Mouse (Mus musculus) kidney, postnatal 36 days (tissue): Measurements from ENCODE around the gene Akain1.
A peak's percentile ranks its signal among the peaks of the same experiment; 100 is the strongest.

Source experiments
- DNase-seq, 2 experiments: peaks; one replicate each; pipeline ENCODE4 v3.0.0; 2021 to 2022; ENCODE audit warnings: mixed read lengths in 2 of 2

Gene Akain1

DNA sequence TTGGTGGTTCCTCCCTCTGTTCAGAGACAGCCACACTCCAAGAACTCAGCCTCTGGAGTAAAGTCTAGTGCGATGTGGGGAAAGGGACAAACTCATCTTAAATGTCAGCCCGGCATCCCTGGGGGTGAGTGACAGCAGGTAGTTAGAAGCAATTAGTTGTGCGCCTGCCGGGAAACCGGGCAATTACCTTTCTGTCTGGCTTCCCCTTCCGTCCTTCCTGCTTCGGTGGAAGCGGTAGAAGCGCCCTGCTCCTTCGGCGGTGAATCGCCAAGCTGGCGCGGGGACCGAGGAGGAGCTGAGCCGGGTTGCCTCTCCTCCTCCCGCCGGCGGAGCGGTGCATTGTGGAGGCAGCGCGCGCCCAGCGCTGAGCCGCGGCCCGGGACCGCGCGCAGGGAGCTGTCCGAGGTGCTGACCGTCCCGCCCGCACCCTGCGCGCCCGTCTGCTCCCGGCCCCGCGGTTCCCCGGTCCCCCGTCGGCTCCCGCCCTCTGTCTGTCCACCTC, at the start of gene Akain1:
Akain1 (plus strand) TSS at position 337 of the 502 bp plus-strand sequence.
- DNase-seq, result peak; percentile 66 to 88

DNA sequence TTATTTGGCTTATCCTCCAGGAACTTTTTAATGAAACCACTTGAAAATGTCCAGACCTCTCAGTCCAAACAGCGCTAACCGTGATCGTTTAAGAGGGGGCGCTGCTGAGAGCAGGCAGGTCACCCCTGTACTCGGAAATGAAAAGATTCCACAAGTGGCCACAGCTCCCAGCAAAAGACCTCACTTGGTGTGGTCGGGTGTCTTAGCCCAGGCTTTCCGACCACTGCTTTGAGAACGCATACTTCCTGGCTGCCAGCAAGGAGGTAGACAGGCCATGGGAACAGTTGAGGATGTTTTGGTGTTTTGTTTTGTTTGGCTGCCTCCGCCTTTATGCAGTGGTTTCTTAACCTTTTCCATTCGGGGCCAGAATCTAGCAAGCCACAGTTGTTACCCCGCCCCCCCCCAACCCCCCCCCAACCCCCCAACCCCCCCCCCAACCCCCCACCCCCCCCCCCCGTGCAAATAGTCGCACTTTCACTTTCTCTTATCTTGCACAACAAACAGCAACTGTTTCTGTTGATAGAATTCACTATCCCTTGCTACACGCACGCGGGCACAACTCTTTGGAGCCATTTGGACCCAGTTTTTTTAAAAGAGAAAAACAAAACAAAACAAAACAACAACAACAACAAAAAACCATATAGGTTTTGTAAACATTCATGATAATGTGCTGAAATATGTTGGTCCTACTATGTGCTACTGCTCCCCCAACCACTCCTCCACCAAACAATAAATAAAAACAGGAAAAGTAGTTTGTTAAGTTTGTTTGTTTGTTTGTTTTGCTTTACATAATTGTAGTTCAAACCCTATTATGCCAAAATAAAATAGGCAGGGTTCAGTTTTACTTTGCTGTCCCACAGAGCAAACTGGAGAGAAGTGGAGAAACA, 42.7 kb upstream of the Akain1 start:
- DNase-seq, result peak; percentile 28 to 55

DNA sequence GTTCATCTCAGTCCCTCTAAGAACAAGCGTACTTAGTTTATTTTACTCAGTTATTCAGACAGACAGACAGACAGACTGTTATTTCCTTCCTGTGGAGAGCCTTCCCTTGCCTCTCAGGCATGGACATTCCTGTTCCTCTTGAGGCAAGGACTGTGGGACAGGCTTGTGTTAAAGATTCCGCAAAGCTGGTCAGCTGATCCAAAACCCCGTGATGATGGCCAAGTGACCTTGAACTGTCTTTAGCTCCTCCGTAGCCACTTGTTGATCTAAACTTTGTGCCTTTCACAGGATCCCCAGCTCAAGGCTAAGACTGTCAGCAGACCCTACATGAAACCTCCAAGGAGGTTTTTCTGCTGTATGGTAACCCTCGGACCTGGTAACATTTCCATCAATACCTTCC, 42.0 kb upstream of the Akain1 start:
- no peak for DNase-seq

DNA sequence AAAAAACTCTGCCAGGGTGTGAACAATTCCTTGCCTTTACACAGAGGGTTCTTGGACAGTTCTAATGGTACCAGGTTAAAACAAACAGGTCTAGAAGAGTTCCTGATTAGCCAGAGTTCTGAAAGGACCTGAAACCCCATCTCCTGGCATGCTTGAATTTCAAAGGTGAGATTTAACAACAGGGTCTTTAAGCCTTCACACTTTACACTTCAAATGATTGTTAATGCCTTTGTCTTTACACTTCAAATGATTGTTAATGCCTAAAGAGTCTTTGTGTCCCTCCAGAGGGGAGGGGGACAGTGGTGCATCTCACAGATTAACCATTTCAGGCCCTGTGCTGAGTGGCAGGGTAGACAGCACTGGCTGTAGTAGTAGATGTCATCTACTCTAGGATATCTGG, 41.0 kb upstream of the Akain1 start:
- no peak for DNase-seq

DNA sequence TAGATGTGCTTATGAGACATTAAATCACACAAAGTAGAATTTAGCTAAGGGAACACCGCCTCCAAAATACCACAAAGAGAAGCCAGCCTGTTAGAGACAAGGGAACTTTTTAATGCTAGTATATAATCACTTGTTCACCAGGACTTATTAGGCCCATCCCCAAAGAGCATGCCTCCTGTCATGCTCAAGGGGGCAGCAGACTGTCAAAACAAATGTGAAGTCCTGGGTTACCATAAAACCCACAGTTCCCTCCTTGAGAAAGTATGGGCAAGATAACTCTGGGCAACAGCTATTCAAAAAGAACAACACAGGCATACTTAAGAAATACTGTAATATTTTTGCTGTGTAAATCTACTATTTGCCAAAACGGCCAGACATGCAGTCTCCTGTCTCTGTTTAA, 38.0 kb upstream of the Akain1 start:
- no peak for DNase-seq

DNA sequence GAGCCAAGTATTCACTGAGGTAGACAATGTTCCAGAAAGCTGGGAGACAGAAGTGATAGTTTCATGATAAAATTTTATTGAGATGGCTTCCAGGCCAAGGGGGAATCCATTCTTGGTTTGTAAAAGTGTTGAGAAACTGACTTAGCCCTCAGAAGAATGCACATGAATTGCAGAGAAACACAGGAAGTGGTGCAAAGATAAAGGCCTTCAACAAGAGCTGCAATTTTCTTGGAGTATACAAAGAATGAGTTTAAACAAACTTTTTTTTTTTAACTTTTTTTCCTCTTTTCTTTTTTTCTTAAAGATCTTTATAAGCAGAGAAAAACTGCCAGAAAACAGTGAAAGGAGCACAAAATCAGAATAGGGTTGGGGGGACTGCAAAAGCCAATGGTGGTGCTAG, 23.0 kb upstream of the Akain1 start:
- DNase-seq, result no peak

DNA sequence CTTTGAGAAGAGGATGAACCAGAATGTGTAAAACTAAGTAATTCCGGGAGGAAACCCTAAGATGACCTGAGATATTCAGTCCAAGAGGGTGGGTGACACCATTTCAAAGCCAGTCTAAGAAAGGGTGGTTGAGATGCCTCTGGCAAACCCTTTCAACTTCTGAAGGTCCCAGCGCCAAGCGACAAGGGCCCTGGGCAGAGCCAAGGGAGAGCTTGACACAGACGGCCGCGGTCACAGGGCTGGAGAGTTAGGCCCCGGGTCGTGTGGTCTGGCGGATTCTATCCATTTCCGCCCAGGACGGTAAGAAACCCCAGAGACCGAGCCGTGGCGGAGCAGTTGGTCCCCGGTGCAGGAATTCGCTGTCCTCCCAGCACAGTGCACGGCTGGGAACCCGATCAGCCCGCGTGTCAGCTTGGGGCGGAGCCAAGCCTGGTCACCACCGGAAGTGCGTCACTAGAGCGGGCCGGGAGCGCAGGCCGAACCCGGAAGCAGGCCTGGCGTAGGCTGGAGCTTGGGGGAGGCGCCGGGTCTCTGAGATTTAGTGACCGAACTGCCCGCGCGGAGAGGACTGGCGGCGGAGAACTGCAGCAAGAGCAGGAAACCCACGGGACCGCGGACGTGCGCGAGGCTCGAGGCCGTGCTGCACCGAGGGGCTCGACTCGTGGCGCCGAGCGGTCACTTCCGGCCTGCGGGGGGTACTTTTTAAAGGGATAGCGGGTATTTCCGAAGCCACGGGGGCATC, 22.0 kb upstream of the Akain1 start:
- DNase-seq, result peak; percentile 94 to 97

DNA sequence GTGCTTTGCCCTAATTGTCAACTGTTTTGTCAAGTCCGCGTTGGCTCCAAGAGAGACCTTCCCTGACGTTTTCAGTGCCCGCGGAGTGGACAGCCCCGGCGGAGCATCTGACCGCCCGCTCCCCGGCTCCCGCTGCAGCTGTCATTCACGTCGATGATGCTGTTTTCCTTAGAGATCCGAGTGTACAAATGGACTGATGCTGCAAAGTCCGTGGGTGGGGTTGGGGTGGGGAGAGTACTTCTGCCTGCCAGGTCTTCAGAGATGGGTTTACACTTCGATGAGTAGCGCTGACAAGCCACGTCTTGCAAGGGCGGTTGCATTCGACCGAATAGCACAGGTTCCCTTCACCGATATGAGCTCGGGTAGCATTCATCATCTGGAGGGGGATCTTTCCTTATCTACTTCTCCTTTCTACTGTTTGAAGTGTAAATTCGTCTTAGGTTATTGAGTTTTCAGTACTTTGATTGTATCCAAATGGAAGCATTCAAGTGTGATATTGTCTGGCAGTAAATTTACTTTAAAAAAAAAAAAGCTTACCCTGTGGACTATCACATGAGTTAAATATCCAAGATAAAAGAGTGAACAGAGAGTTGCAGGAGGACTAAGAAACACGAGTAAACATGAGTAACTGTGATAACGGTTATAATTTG, 21.3 kb upstream of the Akain1 start:
- DNase-seq, result no peak

DNA sequence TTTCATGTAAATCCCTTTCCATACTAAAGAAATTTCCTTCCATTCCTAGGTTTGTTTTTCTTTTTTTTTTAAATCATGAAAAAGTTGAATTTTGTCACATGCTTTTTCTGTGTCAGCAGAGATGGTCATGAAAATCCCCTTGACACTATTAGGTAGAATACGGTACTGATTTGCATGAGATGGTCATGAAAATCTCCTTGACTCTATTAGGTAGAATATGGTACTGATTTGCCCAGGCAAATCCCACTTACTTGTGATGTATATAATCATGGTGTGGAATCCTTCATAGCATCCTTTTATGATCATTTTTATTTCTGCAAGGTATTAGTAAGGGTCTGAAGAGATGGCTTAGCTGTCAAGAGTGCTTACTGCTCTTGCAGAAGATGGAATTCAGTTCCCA, 17.5 kb upstream of the Akain1 start:
- DNase-seq, result no peak

DNA sequence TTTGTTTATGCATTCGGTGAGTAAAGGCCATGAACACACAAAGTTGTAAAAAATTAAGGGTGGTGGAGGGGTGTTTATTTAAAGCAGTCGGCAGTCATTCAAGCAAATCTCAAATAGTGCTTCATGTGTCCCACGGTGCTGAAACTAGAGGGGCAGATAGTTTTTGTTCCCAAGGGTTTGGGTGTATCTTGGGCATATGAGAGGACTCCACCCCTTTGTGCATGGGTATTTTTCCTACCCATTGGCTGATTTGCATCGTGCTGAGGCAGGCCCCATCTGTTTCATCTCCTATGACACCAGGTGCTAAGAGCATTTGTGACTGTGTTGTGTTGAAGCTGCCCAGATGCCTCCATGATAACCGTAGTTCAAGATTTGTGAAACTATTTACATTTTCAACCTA, 1.3 kb upstream of the Akain1 start:
- DNase-seq, result no peak

DNA sequence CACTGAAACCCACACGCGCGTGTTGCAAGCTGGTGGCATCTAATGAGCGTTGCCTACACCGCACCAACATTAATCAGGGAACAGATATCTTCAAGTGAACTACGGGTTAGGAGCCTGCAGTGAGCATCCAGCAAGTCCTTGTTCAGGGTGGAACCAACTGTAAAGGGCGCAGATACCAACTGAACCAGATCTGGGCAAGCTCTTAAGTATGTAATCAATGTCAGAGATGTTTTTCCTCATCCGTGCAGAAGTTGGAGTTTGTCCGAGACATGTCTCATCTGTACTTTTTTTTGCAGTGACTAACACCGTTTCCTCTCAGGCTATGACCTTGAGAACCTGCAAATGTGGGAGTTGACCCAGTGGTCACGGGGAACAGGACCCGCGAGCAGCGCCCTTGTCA, 640 bp upstream of the Akain1 start:
- DNase-seq, result no peak

DNA sequence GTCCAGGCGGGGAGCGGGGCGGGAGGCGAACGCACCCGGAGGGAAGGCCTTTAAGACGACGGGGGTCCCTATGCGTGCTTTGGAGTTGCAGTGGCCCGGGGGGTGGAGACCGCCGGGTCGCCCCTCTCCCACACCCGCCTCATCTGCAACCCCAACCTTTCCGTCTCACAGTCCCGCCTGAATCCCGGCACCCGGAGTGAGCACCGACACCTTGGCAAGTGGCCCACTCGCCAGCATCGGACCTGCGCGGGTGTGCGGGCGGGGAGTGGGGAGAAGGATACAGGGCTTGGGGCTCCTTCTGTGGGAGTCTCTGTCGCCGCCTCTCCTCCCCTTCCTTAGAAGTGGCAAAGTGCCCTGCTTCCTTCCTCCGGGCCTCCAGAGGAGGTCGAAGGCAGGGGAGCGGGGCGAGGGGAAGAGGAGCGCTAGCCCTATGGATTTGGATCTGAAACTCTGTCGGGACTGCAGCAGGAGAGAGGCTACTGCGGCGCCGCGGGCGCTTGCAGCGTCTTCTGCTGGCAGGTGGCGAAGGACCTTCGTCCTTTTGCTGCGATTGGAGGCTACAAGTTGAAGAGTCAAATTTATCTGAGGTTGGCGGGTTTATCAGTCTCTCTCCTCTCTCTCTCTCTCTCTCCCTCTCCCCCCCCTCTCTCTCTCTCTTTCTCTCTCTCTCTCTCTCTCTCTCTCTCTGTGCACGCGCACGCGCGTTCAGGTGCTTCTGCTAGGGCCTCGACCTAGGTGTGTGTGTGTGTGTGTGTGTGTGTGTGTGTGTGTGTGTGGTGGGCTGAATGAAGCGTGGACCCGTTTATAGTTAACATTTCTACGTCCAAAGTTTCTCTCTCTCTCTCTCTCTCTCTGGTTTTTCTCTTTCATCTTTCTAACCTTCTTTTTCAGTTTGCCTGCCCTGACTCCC, 700 bp downstream of the Akain1 start:
- peak in 1 of 2 experiments; percentile 27 for DNase-seq

DNA sequence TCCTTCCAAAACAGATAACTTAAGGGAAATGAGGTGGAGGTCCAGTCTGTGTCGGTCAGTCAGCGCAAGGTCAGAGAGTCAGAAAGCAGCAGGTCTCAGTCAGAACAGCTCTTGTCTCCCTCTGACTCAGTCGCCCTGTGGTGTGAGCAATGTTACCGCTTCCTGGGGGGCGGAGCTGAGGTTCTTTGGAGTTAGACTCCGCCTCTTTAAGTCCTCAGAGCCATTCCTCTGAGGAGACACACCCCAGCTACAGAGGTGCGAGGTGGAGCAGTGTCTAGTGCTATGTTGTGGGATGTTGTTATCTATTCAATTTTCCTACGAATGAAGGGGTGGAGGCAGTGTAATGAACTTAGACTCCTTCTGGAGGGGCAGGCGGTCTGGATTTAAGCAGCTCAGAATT, 1.9 kb downstream of the Akain1 start:
- DNase-seq, result no peak

DNA sequence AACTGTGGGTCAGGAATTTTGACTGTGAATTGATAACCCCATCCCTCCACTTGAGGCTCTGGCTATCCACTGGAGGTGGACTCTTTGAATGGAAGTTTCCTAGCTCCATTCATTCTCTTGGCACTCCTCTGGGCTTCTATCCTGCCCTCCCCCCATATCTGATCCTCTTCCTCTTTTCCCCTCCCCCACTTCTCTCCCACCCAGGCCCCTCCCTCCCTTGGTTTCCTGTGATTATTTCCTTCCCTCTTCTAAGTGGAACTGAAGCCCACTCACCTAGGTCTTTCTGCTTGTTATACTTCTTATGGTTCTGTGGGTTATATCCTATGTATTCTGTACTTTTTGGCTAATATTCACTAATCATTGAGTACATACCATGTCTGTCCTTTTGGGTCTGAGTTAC, 9.6 kb downstream of the Akain1 start:
- DNase-seq, result no peak

DNA sequence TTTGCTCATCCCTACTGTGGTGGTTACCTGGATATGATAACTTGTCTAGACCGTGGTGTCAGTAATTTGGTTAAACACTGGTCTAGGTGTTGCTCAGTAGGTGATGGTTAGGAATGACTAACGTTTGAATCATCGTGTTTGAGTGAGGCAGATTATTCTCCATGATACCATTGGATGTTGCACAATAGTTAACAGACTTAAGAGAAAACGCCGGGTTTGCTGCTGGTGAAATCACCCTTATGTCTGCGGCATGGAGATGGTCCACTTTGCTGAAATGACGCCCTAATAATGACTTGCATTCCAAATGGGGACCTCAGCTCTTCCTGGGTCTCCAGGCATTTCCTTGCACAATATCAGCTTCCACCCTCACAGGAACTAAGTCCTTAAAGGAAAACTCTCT, 22.6 kb downstream of the Akain1 start:
- no peak for DNase-seq

DNA sequence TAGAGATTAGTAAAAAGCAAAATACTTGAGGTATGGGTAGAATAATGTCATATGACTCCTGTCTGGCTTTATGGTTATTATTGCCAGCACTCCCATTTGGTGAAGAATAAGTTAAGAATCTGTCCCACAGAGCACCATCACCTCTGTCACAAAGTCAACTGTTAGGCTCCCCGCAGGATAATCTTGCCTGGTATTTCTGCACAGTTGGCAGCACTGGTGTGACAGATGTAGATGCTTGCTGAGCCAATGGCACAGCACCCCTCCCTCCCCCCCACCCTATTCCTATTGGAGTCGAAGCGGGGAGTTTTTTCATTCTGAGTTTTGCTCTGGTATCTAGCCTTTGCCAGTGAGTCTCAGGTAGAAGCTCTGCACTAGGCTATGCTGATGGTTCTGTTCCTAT, 23.9 kb downstream of the Akain1 start:
- no peak for DNase-seq

DNA sequence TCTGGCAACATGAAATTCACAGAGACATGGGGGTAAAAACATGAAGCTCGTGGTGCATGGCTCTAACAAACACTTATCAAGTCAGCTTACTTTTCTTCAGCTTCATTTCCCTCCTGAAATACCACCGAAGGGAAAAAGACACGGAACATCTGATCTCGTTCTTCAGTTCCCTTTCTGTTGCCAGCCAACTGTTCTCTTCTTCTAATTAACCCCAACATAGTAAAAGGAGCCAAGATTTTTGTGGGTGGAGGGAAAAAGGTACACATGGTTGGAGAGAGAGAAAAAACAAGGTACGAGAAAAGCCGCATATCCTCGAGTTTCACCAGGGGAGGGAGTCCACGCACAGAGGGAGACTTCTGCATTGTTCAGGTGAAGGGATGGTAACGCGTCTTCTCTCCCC, 32.0 kb downstream of the Akain1 start:
- no peak for DNase-seq

DNA sequence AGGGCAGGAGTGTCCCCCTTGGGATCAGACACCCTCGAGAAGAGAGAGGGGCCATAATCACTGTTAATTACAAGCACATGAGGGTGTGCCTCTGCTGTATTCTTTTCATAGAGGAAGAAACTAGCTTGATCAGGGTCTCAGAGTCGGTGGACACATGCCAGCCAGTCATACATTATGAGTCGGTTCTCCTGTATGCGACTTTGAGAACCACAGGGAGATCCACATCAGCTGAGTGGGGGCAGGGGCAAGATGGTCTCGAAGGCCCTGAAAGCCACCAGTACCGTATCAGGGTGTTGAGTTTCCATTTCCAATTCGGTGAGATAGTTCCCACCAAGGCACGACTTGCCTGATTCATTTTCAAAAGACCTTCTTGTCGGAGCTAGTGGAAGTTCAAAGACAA, 33.3 kb downstream of the Akain1 start:
- DNase-seq, result no peak

DNA sequence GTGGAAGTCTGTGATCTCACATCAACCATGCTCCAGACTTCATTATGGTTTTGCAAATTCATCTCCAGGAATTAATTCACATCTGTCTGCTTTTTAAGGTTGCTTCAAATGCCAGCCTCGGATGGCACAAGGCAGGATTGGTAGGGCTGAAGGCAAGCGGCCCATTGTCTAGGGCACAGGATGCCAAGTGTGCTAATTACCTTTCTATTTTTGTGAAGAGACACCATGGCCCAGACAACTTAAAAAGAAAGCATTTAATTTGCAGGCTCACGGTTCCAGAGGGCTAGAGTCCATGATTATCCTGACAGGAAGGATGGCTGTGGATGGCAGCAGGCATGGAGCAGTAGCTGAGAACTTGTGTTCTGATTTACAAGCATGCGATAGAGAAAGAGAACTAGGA, 35.0 kb downstream of the Akain1 start:
- no peak for DNase-seq

DNA sequence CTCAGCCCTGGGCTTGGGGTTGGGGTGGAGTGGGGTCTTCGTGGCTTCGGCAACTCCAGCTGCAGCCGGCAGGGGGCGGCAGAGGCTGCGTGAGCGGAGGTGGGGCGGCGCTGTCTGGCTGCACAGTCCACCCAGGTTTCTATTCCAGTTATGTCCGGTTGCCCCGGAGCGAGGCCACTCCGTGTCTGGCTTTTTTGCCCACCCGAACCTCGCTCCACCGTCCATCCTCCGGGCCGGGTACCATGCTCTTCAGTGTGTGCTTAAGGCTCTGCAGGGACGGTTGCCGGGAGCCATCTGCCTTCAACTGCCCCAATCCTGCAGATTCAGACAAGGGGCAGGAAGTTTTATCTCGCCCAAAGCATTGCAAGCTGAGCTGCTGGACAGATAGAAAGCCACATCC, 36.3 kb downstream of the Akain1 start:
- peak; percentile 35 to 75 for DNase-seq

DNA sequence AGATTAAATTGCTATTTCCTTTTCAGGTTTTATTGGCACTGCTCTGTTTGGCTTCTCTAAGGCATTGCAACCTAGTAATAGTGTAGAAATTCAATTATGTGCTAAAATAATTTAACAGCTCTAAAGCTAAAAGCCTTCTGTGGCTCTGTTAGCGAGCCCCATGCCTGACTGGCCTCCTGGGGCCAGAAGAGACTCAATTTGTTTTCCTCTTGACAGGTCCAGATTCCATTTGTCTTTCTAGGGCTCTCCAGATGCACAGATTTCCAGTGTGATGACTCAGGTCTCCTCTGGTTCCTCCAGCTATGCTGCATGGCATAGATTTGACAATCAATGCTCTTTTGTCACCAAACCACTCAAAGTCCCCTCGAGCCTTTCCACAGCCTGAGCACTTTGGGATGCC, 38.4 kb downstream of the Akain1 start:
- no peak for DNase-seq

DNA sequence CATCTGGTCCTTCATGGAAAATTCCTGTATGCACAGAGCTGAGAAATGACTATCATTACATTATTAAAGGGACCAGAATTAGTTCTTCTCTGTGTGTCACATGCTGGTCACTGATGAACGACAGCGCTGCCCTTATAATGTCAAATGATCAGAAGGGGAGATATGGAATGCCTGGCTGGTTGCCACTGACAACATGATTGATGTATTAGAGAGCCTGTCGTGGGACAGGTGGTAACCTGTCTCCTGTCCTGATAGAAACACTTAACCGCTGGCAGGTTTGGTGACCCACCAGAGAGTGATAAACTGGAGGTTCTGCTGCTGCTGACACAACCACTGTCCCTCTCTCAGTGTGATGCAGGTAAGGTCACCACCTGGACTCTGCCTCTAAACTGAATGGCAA, 40.1 kb downstream of the Akain1 start:
- DNase-seq, result no peak
